Comparison of ENCODE assay signal across 7 mouse cellular contexts in genomic region chr12:69814272-69814671, GRCm38 (mm10). TPM values are rescaled to one million over a fixed set of nuclear protein-coding genes. Genes with fewer than 3 reads are reported as not detected.
A peak's percentile ranks its signal among the peaks of the same experiment; 100 is the strongest.
DNase-seq lines count a peak whose midpoint lies in the region; ATAC-seq and TF ChIP-seq lines count a peak whose summit lies in the region.

No protein-coding gene starts in this region.

- H3K9me3 ChIP-seq in heart, embryonic 10.5 days, result no peaks in the 10 kb centered on the region

- no peak for TF ChIP-seq POLR2A in lung, adult 2 months (IDR thresholded peaks at IDR 0.05; ENCODE audit: borderline replicate concordance, extremely low read depth, low read depth, low read length)

- no peaks in the 10 kb centered on the region for H3K27me3 ChIP-seq in heart, embryonic 10.5 days (ENCODE audit: insufficient read depth, poor library complexity, severe bottlenecking)

- TF ChIP-seq CTCF in lung, adult 2 months (IDR thresholded peaks at IDR 0.05; ENCODE audit: insufficient read depth, low read length), result no peak

- H3K4me3 ChIP-seq in lung, adult 2 months (replicated peaks; ENCODE audit: extremely low read depth, low read depth, low read length), result no peak overlapping the region
- H3K4me3 ChIP-seq in heart, embryonic 10.5 days, result no peak overlapping the region

- peak; percentile 29 to 51 for DNase-seq in lung, adult 18-20 months
- DNase-seq in lung, adult 2 months, result no peak
- peak; percentile 69 for DNase-seq in embryo, embryonic 10 days (ENCODE audit: low spot score)
- DNase-seq in heart, embryonic 10.5 days (ENCODE audit: low spot score), result peak; percentile 82
- peak; percentile 37 for DNase-seq in lung, postnatal 14 days
- no peak for DNase-seq in layer of hippocampus, adult 18-20 months (ENCODE audit: low spot score in 2 of 2)

- WGBS in lung, adult 2 months, result 25% methylated on average over 6 of the region's 6 CpGs
- 31% methylated on average over 6 of the region's 6 CpGs for WGBS in heart, embryonic 10.5 days

- H3K27ac ChIP-seq in heart, embryonic 10.5 days, result peak overlapping the region; percentile 54; the same call in 1 of the 2 replicates

- no peak for ATAC-seq in CD4-positive, CD25-positive, alpha-beta regulatory T cell, adult 4 months

- peaks cover 10% of the 10 kb centered on the region for H3K4me1 ChIP-seq in lung, adult 2 months (ENCODE audit: control insufficient read depth, insufficient read depth, low read length)
- peaks cover 29% of the 10 kb centered on the region for H3K4me1 ChIP-seq in heart, embryonic 10.5 days

- H3K36me3 ChIP-seq in heart, embryonic 10.5 days, result peaks cover 64% of the 10 kb centered on the region

RNA-seq across cellular contexts. Expression of gene Cdkl1, which starts 23.2 kb away (rescaled TPM):
- 1.3 and 1.8 TPM in 2 replicates for polyA plus RNA-seq in lung, adult 2 months (2012; rRNA removed)
- 3.6 and 5.9 TPM in 2 replicates for polyA plus RNA-seq in heart, embryonic 10.5 days (2016; fragmentation: Nextera tagmentation; extraction: Ambion mirVana)
- polyA plus RNA-seq in CD4-positive, CD25-positive, alpha-beta regulatory T cell, adult 4 months (2017; shearing (Covaris generic)), result not detected
- total RNA-seq in layer of hippocampus, adult 18-20 months (2021), result 10 to 100 TPM; 24.3 to 25.0 TPM

Comparison
In these comparisons a context has a peak if more than half of its experiments do, and no peak if none do; other contexts are left out.
1. DNase-seq: peak in lung, adult 18-20 months (2 of 2), embryo, embryonic 10 days (single experiment), heart, embryonic 10.5 days (single experiment) and lung, postnatal 14 days (single experiment); none in lung, adult 2 months (single experiment) and layer of hippocampus, adult 18-20 months (0 of 2).